Mouse (Mus musculus): ENCODE results near the gene Bcar3. TPM values are rescaled to one million over a fixed set of nuclear protein-coding genes. Genes with fewer than 3 reads are reported as not detected.
"Not testable (repeated sequence)": the region's sequence is repeated elsewhere in the genome, so short reads cannot be mapped to it uniquely, and the experiment has no call there.

Gene Bcar3
- polyA plus RNA-seq, 1 experiment from 2014 or later, result 14.1 TPM

DNA sequence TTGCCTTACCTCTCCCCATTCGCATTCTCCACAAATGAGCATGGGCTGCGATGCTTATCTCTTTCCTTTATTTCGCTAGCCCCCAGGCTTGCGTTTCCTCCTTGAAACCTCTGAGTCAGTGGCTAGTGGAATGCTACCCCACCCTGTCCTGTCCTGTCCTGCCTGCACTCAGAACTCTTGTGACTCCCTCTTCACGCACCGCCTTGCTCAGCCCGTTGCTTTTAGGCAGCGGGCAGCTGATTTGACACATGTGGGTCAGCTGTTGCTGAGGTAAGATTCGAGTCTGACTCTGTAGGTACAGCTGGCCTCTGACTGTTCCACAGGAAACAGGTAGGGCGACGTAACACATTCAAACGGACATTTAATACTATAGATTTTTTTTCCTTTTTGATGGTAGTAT is 97.9 kb downstream of the Bcar3 start:
- H3K4me3 ChIP-seq (replicated peaks), result no peak overlapping the region
- H3K9me3 ChIP-seq, result no peaks in the 10 kb centered on the region
- no peak for ATAC-seq (ENCODE audit: insufficient read depth, low FRiP score, low read depth)
- H3K36me3 ChIP-seq, result no peaks in the 10 kb centered on the region
- no peaks in the 10 kb centered on the region for H3K27me3 ChIP-seq (replicated peaks)
- H3K4me2 ChIP-seq, result no peak overlapping the region
- H3K4me1 ChIP-seq, result no peaks in the 10 kb centered on the region
- H3K9ac ChIP-seq, result no peak overlapping the region
- 50% methylated on average over 12 of the region's 12 CpGs for WGBS
- no peak overlapping the region for H3K27ac ChIP-seq

DNA sequence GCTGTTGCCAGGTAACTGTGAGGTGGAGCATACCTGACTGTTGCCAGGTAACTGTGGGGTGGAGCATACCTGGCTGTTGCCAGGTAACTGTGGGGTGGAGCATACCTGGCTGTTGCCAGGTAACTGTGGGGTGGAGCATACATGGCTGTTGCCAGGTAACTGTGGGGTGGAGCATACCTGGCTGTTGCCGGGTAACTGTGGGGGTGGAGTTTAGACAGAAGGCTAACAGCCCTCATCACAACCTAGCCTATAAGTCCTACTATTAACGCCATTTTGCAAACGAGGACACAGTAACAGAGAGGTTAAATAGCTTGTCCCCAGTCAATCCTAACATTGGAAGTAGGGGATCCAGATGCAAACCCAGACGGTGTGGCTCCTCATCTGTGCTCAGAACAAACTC is 99.5 kb downstream of the Bcar3 start:
- ATAC-seq (ENCODE audit: insufficient read depth, low FRiP score, low read depth); H3K27me3 ChIP-seq (replicated peaks); H3K9me3 ChIP-seq; H3K27ac ChIP-seq; H3K4me1 ChIP-seq; H3K36me3 ChIP-seq; H3K4me2 ChIP-seq; H3K4me3 ChIP-seq (replicated peaks); H3K9ac ChIP-seq: not testable (repeated sequence)
- WGBS, result 50% methylated on average over 4 of the region's 4 CpGs

- WGBS, result 78% methylated on average over 12 of the region's 12 CpGs
- Histone ChIP-seq H3K9me3 (no peaks in the 10 kb centered on the region), H3K27me3 (replicated peaks) (no peaks in the 10 kb centered on the region), H3K4me2 (no peak overlapping the region), H3K4me3 (replicated peaks) (no peak overlapping the region), H3K9ac (no peak overlapping the region), H3K36me3 (no peaks in the 10 kb centered on the region), H3K27ac (no peak overlapping the region), H3K4me1 (no peaks in the 10 kb centered on the region)
- ATAC-seq (ENCODE audit: insufficient read depth, low FRiP score, low read depth), result no peak
These were observed 100.0 kb downstream of the Bcar3 start for GRCm38 (mm10) chr3:122393836-122394374.

- Histone ChIP-seq H3K4me2 (no peak overlapping the region), H3K27ac (no peak overlapping the region), H3K9me3 (no peaks in the 10 kb centered on the region), H3K9ac (no peak overlapping the region), H3K4me1 (peaks cover 3% of the 10 kb centered on the region; the same call in 1 of the 2 replicates), H3K27me3 (replicated peaks) (no peaks in the 10 kb centered on the region), H3K36me3 (no peaks in the 10 kb centered on the region), H3K4me3 (replicated peaks) (no peak overlapping the region)
- 93% methylated on average over 4 of the region's 4 CpGs for WGBS
- no peak for ATAC-seq (ENCODE audit: insufficient read depth, low FRiP score, low read depth)
These were observed 103.0 kb downstream of the Bcar3 start for GRCm38 (mm10) chr3:122396957-122397356.

DNA sequence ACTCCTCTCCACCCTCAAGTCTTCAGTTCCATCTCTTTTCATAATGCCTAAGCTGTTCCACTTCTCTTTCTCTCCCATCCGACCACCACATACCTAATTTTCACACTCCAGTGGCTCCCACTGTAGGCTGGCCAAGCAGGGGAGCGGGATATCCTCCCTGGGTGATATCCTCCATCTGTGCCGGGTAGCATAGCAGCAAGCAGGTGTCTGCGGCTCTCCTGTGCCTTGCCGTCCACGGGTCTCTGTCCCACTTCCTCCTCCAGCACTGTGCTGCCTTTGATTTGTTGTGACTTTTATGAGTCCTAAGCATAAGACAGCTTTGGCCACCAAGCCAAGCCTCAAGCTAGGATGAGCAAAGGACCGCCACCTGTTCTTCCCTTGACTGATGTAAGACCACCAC is 103.5 kb downstream of the Bcar3 start:
- 76% methylated on average over 7 of the region's 7 CpGs for WGBS
- Histone ChIP-seq H3K4me2 (no peak overlapping the region), H3K4me3 (replicated peaks) (no peak overlapping the region), H3K9me3 (no peaks in the 10 kb centered on the region), H3K27ac (no peak overlapping the region), H3K36me3 (no peaks in the 10 kb centered on the region), H3K27me3 (replicated peaks) (no peaks in the 10 kb centered on the region), H3K4me1 (peaks cover 8% of the 10 kb centered on the region; the same call in 1 of the 2 replicates), H3K9ac (no peak overlapping the region)
- ATAC-seq (ENCODE audit: insufficient read depth, low FRiP score, low read depth), result no peak

GRCm38 (mm10) chr3:122401011-122401410 is 107.1 kb downstream of the Bcar3 start:
- H3K4me2 ChIP-seq, result no peak overlapping the region
- H3K4me3 ChIP-seq (replicated peaks), result no peak overlapping the region
- WGBS, result 89% methylated on average over 2 of the region's 2 CpGs
- ATAC-seq (ENCODE audit: insufficient read depth, low FRiP score, low read depth), result no peak
- no peaks in the 10 kb centered on the region for H3K36me3 ChIP-seq
- peaks cover 9% of the 10 kb centered on the region; the same call in 1 of the 2 replicates for H3K4me1 ChIP-seq
- no peak overlapping the region for H3K9ac ChIP-seq
- H3K9me3 ChIP-seq, result no peaks in the 10 kb centered on the region
- no peaks in the 10 kb centered on the region for H3K27me3 ChIP-seq (replicated peaks)
- H3K27ac ChIP-seq, result no peak overlapping the region

- Histone ChIP-seq H3K4me1 (peaks cover 9% of the 10 kb centered on the region; the same call in 1 of the 2 replicates), H3K27ac (no peak overlapping the region), H3K4me3 (replicated peaks) (no peak overlapping the region), H3K4me2 (no peak overlapping the region), H3K27me3 (replicated peaks) (no peaks in the 10 kb centered on the region), H3K36me3 (no peaks in the 10 kb centered on the region), H3K9me3 (no peaks in the 10 kb centered on the region), H3K9ac (no peak overlapping the region)
- no peak; the same call in 1 of the 2 replicates for ATAC-seq (ENCODE audit: insufficient read depth, low FRiP score, low read depth)
- WGBS, result 24% methylated on average over 5 of the region's 5 CpGs
These were observed 108.2 kb downstream of the Bcar3 start for GRCm38 (mm10) chr3:122402143-122402542.

GRCm38 (mm10) chr3:122403860-122404557 is 110.1 kb downstream of the Bcar3 start:
- H3K4me2 ChIP-seq, result no peak overlapping the region
- no peaks in the 10 kb centered on the region for H3K36me3 ChIP-seq
- no peaks in the 10 kb centered on the region for H3K9me3 ChIP-seq
- no peak for ATAC-seq (ENCODE audit: insufficient read depth, low FRiP score, low read depth)
- no peak overlapping the region for H3K9ac ChIP-seq
- H3K27ac ChIP-seq, result no peak overlapping the region
- peaks cover 9% of the 10 kb centered on the region; the same call in 1 of the 2 replicates for H3K4me1 ChIP-seq
- 72% methylated on average over 9 of the region's 9 CpGs for WGBS
- no peaks in the 10 kb centered on the region for H3K27me3 ChIP-seq (replicated peaks)
- H3K4me3 ChIP-seq (replicated peaks), result no peak overlapping the region

DNA sequence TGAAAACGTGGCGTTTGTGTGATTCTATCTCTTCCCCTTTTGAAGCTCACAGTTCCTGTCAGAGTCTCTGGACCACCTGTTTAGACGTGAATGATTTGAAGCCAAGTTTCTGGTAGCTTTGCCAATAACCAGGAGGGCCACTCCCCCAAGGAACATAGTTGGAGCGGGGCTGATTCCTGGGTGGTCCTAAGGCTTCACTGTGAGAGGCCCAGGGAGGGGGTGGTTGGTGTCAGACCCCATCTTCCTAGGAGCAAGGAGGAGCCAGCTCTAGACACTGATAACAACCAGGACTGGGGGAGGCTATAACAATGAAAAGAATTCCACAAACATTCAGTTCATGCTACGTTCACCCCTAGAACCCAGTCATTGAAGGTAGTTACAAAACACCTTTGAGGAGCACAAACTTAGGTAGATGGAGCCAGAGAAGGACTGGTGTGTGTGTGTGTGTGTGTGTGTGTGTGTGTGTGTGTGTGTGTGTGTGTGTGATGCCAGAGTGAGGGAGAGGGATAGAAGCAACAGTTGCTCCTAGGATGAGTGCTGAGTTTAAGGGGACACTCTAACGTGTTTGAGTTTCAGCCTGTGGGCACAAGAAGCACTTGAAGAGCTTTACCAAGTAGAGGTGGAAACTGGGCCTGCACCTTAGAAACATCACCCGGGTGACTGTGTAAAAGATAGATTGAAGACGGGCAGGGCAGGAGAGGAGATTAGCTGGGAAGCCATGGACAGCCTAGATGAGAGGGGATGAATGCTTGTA is 111.4 kb downstream of the Bcar3 start:
- Histone ChIP-seq H3K27me3 (replicated peaks) (no peaks in the 10 kb centered on the region), H3K9me3 (no peaks in the 10 kb centered on the region), H3K4me1 (peaks cover 9% of the 10 kb centered on the region; the same call in 1 of the 2 replicates), H3K27ac (no peak overlapping the region), H3K4me2 (no peak overlapping the region), H3K9ac (no peak overlapping the region), H3K4me3 (replicated peaks) (no peak overlapping the region), H3K36me3 (no peaks in the 10 kb centered on the region)
- ATAC-seq (ENCODE audit: insufficient read depth, low FRiP score, low read depth), result peak; percentile 33; the same call in 1 of the 2 replicates
- 39% methylated on average over 8 of the region's 8 CpGs for WGBS

DNA sequence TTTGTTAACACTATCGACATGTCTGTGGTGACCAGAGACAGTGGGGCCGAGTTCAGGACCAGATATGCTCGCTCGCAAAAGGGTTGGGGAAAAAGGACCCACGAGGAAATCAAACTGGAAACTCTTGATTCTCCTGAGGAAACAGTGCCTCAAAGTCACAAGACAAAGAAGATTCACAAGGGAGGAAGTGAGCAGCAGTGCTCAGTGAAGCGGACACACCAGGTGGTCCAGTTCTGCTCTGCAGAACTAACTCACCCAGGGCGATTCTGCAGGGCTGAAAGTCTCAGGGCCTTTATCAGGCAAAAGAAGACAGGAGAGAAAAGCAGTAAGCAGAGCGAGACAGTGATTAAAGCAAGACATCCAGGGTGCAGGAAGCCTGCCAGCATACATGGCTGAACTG is 112.5 kb downstream of the Bcar3 start:
- Histone ChIP-seq H3K9ac (no peak overlapping the region), H3K27ac (no peak overlapping the region), H3K36me3 (no peaks in the 10 kb centered on the region), H3K4me1 (peaks cover 9% of the 10 kb centered on the region; the same call in 1 of the 2 replicates), H3K9me3 (no peaks in the 10 kb centered on the region), H3K4me3 (replicated peaks) (no peak overlapping the region), H3K27me3 (replicated peaks) (no peaks in the 10 kb centered on the region), H3K4me2 (no peak overlapping the region)
- 67% methylated on average over 8 of the region's 8 CpGs for WGBS
- ATAC-seq (ENCODE audit: insufficient read depth, low FRiP score, low read depth), result no peak

DNA sequence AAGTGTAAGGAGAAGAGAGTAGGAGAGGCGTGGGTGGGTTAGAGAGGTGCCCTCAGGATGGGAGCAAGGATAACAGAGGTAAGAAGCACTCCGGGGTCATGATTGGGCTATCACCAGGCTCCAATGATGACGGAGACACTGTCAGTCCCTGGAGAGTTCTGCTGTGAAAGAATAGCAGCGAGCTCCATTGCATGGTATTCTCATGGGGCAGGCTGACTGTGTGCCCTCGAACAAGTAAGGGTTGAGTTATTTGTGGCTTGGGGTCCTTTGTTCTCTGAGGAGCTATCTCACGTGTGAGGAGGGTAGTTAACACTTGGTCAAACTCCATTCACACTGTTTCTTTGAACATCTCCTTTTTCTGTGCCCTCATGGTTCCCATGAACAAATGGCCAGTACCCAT is 113.8 kb downstream of the Bcar3 start:
- Histone ChIP-seq H3K4me2 (no peak overlapping the region), H3K9ac (no peak overlapping the region), H3K9me3 (no peaks in the 10 kb centered on the region), H3K36me3 (no peaks in the 10 kb centered on the region), H3K4me1 (no peaks in the 10 kb centered on the region), H3K27me3 (replicated peaks) (no peaks in the 10 kb centered on the region), H3K4me3 (replicated peaks) (no peak overlapping the region), H3K27ac (no peak overlapping the region)
- no peak for ATAC-seq (ENCODE audit: insufficient read depth, low FRiP score, low read depth)
- WGBS, result 88% methylated on average over 6 of the region's 6 CpGs

- Histone ChIP-seq H3K4me2 (no peak overlapping the region), H3K4me1 (peaks cover 3% of the 10 kb centered on the region; the same call in 1 of the 2 replicates), H3K9me3 (no peaks in the 10 kb centered on the region), H3K4me3 (replicated peaks) (no peak overlapping the region), H3K9ac (no peak overlapping the region), H3K27me3 (replicated peaks) (no peaks in the 10 kb centered on the region), H3K36me3 (no peaks in the 10 kb centered on the region), H3K27ac (no peak overlapping the region)
- ATAC-seq (ENCODE audit: insufficient read depth, low FRiP score, low read depth), result no peak
- WGBS, result 70% methylated on average over 15 of the region's 15 CpGs
These were observed 114.9 kb downstream of the Bcar3 start for GRCm38 (mm10) chr3:122408798-122409311.

Data from stomach, embryonic 15.5 days (tissue).